Mouse (Mus musculus) heart, adult 18-20 months (tissue): ENCODE data around the gene Gm10778. TPM values are rescaled to one million over a fixed set of nuclear protein-coding genes. Genes with fewer than 3 reads are reported as not detected.

Experiments
- total RNA-seq, 2 experiments: library from RNA; stranded (reverse); gene quantifications; 2 replicates each; pipeline ENCODE4 v1.2.3; 2021

The Gm10778 gene
- total RNA-seq, 2 experiments from 2014 or later = 1.9 to 2.0 TPM

Other genes with a start within 250 kb of the Gm10778 start
- gene Nfic, start 193.4 kb upstream of the Gm10778 start, total RNA-seq = 10 to 100 TPM; 91.0 to 93.4 TPM
- under 1 TPM; 0.17 to 0.21 TPM for gene Celf5, start 166.3 kb upstream of the Gm10778 start, total RNA-seq
- gene Ncln, start 152.7 kb upstream of the Gm10778 start, total RNA-seq = 10 to 100 TPM; 61.9 to 64.3 TPM
- gene S1pr4, start 148.9 kb upstream of the Gm10778 start, total RNA-seq = 1 to 10 TPM; 1.2 to 2.8 TPM
- gene Gna15, start 124.8 kb upstream of the Gm10778 start, total RNA-seq = 1 to 10 TPM; 1.4 to 1.5 TPM
- gene Gna11, start 103.9 kb upstream of the Gm10778 start, total RNA-seq = 10 to 100 TPM; 47.8 to 49.8 TPM
- 1,000 to 10,000 TPM; 1,011 to 1,083 TPM for gene Aes, start 89.6 kb upstream of the Gm10778 start, total RNA-seq
- 1 to 10 TPM; 4.7 to 7.1 TPM for gene Tle2, start 74.5 kb upstream of the Gm10778 start, total RNA-seq
- 10 to 100 TPM in 1 of 2 experiments, 1 to 10 TPM in 1; 7.9 to 11.1 TPM for gene Tle6, start 48.0 kb upstream of the Gm10778 start, total RNA-seq
- 1 to 10 TPM; 2.6 TPM for gene BC025920, start 42.8 kb upstream of the Gm10778 start, total RNA-seq
- gene Sirt6, start 21.3 kb upstream of the Gm10778 start, total RNA-seq = 1 to 10 TPM; 5.6 to 6.3 TPM
- gene Ankrd24, start 20.5 kb upstream of the Gm10778 start, total RNA-seq = 10 to 100 TPM in 1 of 2 experiments, 1 to 10 TPM in 1; 7.5 to 10.3 TPM
- 1 to 10 TPM; 3.3 to 4.6 TPM for gene Zfp433, start 55.8 kb downstream of the Gm10778 start, total RNA-seq
- gene Gm3055, start 122.1 kb downstream of the Gm10778 start, total RNA-seq = 1 to 10 TPM; 1.8 to 2.3 TPM
- 1 to 10 TPM in 1 of 2 experiments, under 1 TPM in 1; 0.87 to 1.0 TPM for gene Gm4767, start 163.1 kb downstream of the Gm10778 start, total RNA-seq
- 1 to 10 TPM in 1 of 2 experiments, under 1 TPM in 1; 0.67 to 2.1 TPM for gene Gm32687, start 214.9 kb downstream of the Gm10778 start, total RNA-seq